Mouse (Mus musculus): ENCODE measurements at regions not wholly inside any gene's neighbourhood (a gene's known extent, or its start where the extent isn't known, plus 50 kb on each side); places are given as distances from the start of the nearest gene placed in this dataset.

- TF ChIP-seq CTCF (conservative IDR thresholded peaks at IDR 0.05; ENCODE audit: low read length) (peak; percentile 71), POU5F1 (IDR thresholded peaks at IDR 0.05; ENCODE audit: borderline replicate concordance, low read length) (no peak), NANOG (IDR thresholded peaks at IDR 0.05; ENCODE audit: borderline replicate concordance, low read length) (no peak)
Measured at GRCm38 (mm10) chr4:26879022-26879421, 532.3 kb upstream of the Manea start.

All from E14TG2a.4 (cell line).